Mouse (Mus musculus): Measurements from ENCODE around the gene Acsf3. TPM values are rescaled to one million over a fixed set of nuclear protein-coding genes. Genes with fewer than 3 reads are reported as not detected.

The Acsf3 gene
- 7.7 TPM for polyA plus RNA-seq (2017; shearing (Covaris generic))

DNA sequence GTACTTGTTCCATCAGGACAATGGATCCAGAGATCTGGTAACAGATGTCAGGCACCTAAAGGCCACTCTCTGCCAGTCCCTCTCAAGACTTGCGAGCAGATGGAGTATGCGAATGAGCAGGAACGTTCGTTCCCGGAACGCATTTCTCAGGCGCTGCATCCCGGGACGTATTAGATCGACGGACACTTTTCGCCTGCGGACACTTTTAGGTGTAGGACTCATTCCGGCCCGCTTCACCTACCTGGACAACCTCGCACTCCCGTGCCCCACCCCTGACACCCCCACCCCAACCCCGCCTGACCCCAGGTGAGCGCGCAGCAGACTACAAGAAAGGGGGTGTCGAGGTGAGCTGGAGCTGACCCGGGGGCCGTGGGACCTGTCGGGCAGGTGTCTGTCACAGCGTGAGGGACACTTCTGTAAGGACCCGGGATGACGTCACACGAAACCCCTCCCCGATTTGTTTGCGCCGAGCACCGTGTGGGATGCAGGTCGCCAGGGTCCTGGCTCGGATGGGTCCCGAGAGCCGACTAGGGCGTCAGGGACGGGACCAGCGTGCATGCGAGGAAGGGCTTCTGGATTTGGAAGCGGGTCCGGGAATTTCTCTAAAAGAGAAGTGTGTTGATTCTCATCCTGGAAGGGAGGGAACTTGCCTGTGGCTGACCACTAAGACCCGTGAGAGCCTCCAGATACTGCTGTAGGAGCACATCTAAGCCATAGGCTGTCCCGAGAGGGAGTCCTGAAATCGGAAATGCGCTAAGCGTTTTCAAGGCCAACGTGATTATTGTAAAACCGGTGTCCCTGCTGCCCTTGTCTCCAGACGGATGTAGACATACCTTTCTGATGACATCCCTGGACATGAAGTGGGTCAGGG, at the start of gene Acsf3:
Gene Acsf3, plus strand, starts transcription at position 202 of the 871 bp plus-strand sequence.

DNA sequence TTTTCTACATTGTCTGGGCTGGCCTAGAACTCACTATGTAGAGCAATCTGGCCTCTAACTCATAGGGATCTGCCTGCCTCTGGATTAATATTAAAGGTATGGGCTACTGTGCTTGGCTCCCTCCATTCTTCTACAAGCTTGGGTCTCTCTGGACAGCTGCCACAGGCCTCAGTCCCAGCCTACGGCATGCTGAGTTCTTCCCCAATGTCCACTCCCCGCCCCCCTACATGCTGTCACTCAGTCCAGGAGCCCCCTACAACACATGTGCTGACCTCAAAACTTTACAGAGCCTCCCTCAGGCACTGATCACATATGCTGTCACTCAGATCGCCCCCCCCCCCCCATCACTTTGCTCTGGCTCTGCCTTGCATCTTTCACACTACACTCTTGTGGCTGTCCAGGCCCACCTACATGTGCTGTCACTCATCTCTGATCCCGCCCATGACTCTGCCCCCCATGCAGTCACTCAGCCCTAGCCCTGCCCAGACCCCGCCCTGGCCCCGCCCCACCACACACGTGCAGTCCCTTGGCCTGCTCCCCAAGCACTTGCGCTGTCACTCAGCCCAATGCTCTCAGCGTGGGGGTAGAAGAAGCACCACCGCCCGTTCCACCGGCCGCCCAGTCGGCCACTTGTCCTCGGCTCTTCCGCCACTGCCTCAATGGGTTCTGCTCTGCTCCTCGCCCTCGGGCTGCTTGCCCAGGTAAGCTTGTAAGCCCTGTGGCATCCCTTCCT, 72.7 kb downstream of the Acsf3 start, which contains the start of gene Cdh15:
Gene Cdh15, plus strand, starts transcription at position 138 of the 733 bp plus-strand sequence.

Other genes with a start within 250 kb of the Acsf3 start
- 5.2 TPM for gene Piezo1, start 224.2 kb upstream of the Acsf3 start, polyA plus RNA-seq (2017; shearing (Covaris generic))
- gene Cdt1, start 207.5 kb upstream of the Acsf3 start, polyA plus RNA-seq (2017; shearing (Covaris generic)), result 11.4 TPM
- gene Aprt, start 198.6 kb upstream of the Acsf3 start, polyA plus RNA-seq (2017; shearing (Covaris generic)), result 264 TPM
- gene Galns, start 164.0 kb upstream of the Acsf3 start, polyA plus RNA-seq (2017; shearing (Covaris generic)), result 17.2 TPM
- gene Trappc2l, start 163.8 kb upstream of the Acsf3 start, polyA plus RNA-seq (2017; shearing (Covaris generic)), result 55.9 TPM
- gene Pabpn1l, start 152.7 kb upstream of the Acsf3 start, polyA plus RNA-seq (2017; shearing (Covaris generic)), result not detected
- 0.09 TPM for gene Cbfa2t3, start 76.4 kb upstream of the Acsf3 start, polyA plus RNA-seq (2017; shearing (Covaris generic))
- gene Cdh15, start 72.5 kb downstream of the Acsf3 start, polyA plus RNA-seq (2017; shearing (Covaris generic)), result not detected

All from CD4-positive, CD25-positive, alpha-beta regulatory T cell, adult 9 weeks (primary cell).